Mouse (Mus musculus) heart, adult 9 months (tissue): ENCODE measurements around the gene Zbtb39.

Experiments used
- DNase-seq, 2 experiments: peaks; one replicate each; pipeline ENCODE4 v3.0.0; 2022; ENCODE audit warnings: low spot score in 2 of 2

The Zbtb39 gene

DNA sequence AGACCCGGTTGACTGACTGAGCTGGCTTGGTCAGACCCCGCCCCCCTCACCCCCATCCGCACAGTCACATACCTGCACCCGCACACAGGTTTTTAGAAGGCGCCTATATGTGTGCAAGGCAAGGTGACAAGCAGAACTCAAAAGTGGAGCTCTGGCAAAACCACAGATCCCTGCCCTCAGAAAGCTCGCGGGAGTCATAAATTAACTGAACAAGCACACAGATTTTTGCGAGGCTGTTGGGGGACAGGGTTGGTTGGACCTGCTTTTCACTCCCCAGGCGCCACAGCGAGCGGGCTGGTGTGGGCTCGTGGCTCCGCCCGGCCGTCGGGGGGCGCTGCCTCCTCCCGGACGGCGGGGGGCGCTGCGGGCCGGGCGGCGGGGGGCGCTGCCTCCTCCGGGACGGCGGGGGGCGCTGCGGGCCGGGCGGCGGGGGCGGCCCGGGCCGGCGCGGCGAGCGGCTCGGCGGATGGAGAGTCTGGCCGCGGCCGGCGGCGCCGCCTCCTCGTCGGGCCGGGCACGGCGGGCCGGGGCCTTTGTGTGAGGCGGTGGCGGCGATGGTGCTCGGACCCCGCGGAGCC lies at the start of gene Zbtb39:
TSS of gene Zbtb39 (plus strand) at position 456 of the 578 bp plus-strand sequence.
- peak; percentile 73 to 75 for DNase-seq

DNA sequence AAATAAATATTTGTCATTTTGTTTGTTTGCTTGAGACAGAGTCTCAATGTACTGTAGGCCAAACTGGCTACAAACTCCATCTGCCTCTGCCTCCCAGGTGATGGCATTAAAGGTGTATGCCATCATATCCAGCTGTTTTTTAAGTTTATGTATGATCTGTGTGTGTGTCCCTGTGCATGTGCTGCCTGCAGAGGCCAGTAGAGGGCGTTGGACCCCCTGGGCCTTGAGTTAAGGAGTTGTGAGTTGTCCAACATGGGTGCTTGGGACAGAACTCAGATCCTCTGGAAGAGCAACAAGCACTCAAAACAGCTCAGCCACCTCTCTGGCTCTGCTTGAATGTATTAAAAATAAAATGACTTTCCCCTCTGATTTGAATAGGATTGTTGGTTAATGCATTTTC lies 48.3 kb upstream of the Zbtb39 start:
- DNase-seq: no peak

DNA sequence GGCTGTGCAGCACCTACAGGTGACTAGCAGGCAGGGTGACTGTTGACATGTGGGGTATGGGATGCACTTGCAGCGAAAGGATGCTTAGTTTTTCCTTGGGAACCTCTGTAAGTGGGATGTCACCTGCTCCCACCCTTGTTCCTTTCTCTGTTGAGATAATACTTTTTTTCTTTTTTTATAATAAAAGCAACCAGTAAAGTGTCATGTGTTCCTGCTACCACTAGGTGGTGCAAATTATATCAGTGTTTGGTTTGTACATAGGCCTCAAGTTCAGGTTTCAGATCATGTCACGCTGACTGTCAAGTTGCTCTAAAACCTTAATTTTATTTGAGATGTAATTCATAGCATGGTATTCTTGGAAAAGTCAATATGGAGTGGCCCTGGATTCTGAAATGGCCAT lies 44.7 kb upstream of the Zbtb39 start:
- DNase-seq: no peak

DNA sequence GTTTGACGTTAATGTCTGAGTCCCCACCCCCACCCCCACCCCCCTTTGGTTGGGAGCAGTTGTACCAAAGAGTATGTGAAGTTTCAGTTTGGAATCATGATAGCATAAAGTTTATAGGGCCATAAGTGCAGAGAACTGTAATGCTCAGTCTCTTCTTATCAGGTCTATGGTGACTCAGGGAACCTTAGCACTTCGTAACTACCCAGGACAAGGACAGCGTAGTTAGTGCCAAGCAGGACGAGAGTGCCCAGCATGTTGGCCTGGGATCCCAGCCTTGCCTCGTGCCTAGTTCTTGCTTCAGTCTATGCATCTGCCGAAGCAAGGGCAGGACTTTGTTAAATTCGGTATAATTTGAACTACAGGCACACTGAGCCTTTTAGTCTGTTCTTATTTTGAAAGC lies 43.6 kb upstream of the Zbtb39 start:
- no peak for DNase-seq

DNA sequence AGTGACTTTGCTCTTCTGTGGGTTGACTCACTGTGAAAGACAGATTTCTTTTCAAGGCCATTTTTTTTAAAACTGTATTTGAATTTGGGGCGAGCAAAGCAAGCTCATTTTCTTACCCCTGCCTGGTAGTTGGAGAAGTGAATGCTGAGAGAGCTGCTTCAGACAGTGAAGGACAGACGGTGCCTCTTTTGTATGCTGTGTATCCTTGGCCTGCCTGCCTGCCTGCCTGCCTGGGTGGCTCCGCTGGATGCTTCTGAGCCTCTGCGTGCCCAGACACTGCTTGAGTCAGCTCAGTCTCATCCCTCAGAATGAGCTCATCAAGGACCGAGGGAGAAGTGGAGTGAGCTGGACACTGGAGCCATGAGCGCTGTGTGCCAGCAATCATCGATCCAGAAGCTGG lies 40.4 kb upstream of the Zbtb39 start:
- no peak for DNase-seq

DNA sequence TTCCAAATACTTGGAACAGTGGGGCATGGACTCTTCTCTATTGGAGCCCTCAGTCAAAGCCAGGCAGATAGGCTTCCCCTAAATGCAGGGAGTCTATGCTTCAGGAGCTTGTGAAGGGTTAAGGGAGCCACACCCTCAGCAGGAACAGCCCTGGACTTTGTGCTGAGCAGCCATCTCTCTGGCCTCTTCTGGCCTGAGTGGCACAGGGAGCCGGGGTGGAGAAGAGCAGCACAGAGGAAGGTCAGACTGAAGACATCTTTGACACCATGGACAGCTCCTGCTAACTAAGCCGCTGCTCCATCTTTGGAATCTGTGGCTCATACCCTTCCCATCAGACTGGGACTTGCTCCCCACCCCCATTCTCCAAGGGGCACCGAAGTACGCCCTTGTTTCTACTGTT lies 36.0 kb upstream of the Zbtb39 start:
- DNase-seq: no peak

DNA sequence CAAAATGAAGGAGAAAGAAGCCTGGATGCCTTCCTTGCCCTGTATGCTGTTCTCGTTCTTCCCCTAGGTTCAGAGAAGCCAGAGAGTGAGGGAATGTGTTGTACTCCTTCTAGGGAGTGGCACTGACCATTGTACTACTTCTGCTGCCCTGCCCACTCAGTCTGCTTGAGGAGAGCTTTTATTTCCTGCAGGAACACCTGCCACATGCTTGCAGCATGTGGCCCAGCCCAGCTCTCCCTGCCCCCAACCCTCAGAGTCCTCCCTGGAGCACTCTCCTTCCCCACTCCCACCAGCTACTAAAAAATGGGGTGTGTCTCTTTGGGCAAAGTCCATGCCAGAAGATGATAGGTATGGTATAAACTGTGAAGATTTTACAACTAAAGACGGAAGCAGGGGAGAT lies 35.0 kb upstream of the Zbtb39 start:
- no peak for DNase-seq

DNA sequence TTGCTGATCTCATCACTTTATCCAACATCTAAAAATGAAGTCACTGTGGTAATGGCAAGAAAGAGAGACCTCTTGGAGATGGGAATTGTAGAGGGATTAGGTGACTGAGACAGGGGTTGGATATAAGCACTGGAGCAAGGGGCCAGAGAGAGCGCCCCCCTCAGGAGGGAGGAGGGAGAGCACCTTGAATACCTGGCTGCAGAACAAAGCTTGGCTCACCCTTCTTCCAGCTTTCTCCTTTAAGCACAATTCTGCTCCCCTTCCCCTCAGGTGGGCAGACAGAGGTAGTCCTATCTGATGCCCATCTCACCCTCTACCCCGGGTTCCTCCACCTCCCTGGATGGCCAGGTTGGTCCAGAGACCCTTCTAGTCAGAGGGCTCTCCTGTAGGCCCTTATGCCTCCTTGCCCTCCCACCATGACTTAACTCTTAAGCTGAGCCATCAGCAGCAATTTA lies 34.5 kb upstream of the Zbtb39 start, which contains the start of gene Myo1a:
TSS of gene Myo1a (plus strand) at position 405 of the 455 bp plus-strand sequence.
- DNase-seq: no peak

DNA sequence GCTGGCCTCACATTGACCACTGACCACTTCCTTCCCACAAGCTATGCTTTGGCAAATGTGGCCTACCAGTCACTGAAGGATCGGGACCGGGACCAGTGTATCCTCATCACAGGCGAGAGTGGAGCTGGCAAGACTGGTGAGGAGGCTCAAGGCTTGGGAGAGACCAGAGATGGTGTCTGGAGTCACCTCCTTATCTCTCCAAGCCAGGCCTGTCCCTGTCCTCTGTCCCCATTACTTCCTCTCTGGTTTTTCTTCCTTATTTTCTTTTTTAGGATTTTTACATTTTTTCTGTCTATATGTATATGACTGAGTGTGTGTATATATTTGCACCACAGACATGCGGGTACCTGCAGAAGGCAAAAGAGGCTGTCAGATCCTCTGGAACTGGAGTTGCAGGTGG lies 33.6 kb upstream of the Zbtb39 start:
- DNase-seq: no peak

DNA sequence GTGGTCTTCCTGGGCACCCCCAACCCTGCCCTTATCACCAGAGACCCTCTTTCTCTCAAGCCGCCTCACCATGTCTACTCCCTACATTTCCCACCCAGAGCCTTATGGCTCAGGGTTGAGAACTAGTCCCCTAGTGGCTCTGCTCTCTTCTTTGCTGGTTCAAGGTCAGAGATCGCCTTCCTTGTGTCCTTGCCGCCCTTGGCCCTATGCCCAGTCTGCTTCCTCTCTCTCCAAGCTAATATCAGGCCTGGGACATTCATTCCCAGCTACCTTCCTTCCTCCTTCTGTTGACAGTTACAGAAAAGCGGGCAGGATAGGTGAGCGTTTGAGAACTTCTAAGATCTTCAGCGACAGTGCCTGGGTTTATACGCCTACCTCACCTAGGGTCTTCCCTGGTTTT lies 31.6 kb upstream of the Zbtb39 start:
- DNase-seq: peak in 1 of 2 experiments; percentile 22

DNA sequence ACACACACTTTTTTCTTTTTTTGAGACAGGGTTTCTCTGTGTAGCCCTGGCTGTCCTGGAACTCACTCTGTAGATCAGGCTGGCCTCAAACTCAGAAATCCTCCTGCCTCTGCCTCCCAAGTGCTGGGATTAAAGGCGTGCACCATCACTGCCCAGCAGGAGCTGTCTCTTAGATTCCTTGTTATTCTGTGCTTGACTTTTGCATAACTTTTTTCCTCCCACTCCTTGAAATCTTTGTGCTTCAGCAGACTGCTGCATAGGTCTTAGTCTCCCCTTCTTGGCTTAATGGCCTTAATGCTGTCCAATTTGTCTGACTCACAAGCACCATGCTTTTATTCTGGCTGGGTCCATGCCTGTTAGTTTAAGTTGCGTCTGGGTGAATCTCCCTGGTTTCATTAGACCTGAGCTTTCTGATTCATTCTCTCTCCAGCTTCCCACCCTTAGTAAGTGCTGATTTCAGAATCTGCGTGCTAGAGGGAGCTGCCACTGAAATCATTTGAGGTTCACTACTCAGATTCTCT lies 30.4 kb upstream of the Zbtb39 start:
- no peak for DNase-seq

DNA sequence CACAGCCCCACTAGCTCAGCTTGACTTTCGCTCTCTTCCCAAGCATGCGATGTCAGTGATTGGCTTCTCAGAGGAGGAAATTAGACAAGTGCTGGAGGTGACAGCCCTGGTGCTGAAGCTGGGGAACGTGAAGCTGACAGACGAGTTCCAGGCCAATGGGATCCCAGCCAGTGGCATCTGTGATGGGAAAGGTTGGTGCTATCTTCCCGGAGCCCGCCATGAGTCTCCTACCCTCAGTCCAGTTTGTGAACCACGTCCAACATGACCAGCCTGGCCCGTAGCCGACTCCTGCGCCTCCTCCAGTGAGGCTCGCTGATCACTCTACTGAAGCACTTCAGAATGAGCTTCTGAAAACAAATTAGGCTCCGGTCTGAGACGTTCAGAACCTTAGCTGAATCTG lies 29.0 kb upstream of the Zbtb39 start:
- no peak for DNase-seq

DNA sequence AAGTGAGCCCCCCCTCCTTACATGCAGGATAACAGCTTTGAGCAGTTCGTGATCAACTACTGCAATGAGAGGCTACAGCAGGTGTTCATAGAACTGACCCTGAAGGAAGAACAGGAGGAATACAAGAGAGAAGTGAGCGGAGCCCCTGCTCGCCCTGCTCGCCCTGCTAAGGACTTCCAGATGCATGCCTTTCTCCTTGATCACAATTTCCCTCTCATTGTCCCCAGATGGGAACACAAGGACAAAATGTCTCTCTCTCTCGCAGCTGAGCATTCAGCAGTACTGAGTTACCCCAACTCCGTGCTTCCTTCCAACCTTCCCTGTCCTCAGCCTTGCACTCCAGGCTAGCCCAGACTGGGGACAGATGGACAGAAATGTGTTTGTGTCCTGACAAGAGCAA lies 26.6 kb upstream of the Zbtb39 start:
- DNase-seq: no peak

DNA sequence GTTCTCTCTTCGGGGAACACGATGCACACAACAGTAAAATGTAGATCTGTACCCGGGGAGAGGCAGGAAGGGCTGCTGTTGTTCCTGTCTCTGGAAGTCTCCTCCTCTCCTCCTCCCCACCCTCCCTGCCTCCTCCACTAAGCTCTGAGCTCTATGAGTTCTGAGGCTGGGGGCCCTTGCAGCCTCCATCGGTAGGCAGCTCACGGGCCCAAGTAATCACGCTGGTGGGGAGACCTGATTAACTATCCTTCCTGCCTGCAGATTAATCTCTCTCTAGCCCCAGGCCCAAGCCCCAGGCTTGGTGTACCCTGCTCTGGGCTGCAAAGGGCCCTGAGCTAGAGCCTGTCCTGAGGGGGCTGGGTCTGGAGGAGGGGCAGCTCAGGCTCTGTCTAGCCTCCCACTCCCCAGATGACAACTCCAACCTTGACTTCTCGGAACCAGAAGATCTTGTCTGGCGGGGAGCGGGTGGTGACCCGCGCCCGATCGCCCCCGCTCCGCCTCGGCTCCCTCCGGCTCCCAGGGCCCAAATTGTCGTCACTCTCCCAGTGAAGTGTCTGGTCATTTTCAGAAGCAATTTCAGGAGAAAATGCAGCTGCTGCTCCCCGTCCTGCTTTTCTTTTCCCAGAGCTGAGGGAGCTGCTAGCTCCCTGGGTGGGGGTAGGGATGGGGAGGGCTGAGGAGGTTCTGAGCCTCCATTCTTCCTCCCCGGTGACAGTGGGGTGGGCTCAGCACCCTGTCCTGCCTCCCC lies 17.5 kb upstream of the Zbtb39 start:
- peak in 1 of 2 experiments; percentile 27 for DNase-seq

DNA sequence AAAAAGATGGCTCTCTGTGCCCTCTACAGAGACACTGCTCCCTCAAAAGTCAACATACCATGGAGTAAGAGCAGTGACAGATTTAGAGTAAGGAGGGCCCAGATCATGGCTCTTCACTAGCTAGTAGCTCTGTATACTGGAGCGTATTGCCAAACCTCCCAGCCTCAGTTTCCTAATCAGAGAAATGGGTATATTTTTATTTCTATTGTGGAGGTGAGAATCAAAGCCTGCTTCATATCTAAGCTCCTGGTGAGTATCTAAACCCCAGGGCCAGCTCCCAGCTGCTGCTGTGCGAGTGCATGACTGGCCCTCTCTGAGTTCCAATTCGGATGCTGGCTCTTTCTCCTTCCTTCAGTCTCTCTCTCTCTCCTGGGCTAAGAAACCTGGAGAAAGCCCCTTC lies 15.2 kb upstream of the Zbtb39 start, which contains the start of gene Tac2:
TSS of gene Tac2 (plus strand) at position 301 of the 400 bp plus-strand sequence.
- no peak for DNase-seq

DNA sequence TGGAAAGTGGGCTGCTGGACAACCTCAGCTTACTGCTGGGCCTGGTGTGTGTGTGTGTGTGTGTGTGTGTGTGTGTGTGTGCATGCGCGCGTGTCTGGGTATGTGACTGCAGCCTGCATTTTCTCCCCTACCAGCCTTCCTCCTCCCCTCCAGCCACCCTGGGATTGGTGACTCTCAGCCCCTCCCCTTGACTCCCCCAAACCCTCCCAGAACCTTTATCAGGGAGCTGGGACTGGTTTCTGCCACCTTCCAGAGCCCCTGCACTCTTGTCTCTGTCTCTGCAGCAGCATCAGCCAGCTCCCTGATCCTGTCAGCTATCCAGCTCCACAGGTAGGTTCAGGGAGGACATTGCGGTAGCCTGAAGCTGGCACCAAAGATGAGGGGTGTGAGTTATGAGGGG lies 14.2 kb upstream of the Zbtb39 start:
- no peak for DNase-seq

DNA sequence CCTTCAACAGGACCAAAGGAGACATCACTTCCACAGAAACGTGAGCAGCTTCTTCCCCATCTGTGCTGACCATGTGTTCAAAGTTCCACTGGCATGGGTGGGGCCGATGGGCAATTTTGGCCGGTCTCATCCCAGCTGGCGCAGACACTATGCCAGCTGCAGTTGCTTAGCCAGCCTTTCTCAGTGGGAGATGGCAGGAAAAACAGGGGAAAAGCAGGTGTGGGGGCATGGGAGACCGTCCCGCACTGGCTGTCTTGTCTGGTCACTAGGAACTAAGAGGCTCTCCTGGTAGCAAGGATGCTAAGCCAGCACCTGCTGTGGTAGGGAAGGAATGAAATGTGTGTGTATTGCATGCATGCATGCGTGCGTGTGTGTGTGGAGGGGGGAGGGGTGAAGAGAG lies 10.9 kb upstream of the Zbtb39 start:
- no peak for DNase-seq

DNA sequence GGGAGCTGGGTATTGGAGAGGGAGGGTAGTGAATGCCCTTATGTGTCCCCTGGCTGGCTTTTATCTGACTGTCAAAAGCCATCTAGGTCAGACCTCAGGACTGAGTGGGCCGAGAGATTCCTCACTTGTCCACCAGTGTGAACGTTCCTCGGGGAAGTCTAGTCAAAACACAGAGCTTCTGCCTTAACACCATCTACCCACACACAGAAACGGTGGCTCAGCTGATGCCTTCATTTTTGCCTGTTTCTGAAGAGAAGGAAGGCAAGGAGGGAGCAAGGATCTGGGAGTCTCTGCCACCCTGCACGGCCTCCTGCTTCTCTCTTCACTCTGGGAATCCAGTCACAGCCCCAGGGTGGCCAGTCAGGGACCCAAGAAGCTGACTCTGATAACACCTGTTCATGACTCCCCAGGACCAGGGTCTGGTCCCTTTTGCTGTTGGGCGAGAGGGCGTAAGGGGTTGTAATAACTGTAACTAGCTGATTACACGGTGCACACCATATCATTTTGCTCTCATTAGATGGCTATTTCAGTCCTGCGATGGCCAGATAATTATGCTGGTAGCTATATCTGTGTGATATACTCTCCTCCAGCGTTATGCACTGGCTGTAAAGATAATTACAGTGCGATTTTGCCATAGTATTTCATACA lies 8.9 kb upstream of the Zbtb39 start:
- no peak for DNase-seq

DNA sequence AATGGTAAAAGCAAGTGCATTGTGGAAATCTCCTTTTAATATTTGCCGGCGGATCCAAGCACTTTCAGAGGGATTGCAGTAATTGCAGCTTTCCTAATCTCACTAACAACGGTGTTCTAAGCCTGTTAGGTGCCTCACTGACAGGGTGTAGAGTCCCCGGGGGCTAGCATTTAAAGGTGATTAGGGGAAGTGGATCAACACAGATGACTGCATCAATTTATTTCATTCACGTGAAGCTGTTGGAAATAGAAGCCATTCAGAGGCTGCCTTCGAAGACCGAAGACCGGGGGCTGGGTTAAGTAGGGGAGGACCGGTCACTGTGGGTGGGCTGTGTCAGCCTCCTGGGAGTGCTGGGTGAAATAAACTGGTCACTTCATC lies 8.4 kb upstream of the Zbtb39 start:
- no peak for DNase-seq

DNA sequence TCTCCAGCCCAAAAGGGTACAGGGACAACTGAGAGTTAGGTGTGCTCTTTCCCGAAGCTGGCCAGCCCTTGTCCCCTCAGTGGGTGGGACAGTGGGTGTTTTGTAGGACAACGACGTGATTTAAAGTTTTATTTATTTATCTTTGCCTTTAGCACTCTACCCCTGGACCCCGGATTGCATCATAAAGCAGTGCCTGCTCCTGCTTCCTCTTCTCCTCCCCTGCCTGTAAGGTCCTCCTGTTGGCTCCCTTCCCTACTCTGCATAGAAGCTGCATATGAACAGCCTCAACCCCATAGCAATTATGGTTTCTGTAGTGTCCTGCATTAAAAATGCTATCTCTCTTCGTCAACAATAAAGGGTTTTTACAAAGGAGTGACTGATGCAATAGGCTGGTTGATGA lies 7.9 kb upstream of the Zbtb39 start:
- no peak for DNase-seq

DNA sequence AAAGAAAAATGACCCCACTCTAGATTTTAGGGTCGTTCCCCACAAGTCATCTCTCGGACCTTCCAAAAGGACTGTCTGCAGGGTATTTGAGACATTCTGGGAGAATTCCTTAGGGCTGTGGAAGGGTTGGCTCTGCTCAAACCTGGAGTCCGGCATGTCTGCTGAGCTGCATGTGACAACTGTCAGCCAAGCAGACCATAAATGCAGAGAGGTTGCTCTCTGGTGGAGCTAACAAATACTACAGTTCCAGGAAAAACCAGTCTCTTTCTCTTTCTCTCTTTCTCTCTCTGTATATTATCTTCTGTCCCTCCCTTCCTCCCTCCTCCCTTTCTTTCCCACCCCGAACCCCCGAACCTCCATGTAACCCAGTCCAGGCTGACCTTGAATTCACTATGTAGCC lies 4.9 kb upstream of the Zbtb39 start:
- no peak for DNase-seq

DNA sequence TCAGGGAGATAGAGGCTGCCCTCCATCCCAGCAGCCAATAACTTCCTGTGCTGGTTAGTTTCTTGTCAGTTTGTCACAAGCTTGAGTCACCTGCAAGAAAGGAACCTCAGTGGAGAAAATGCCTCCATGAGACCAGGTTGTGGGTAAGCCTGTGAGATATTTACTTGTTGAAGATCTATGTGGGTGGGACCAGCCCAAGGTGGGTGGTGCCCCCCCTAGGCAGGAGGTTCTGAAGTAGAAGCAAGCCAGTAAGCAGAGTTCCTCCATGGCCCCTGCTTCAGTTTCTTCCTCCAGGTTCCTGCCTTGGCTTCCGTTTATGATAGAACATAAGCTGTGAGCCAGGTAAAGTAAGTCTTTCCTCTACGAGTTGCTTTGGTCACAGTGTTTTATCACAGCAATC lies 3.1 kb upstream of the Zbtb39 start:
- no peak for DNase-seq

DNA sequence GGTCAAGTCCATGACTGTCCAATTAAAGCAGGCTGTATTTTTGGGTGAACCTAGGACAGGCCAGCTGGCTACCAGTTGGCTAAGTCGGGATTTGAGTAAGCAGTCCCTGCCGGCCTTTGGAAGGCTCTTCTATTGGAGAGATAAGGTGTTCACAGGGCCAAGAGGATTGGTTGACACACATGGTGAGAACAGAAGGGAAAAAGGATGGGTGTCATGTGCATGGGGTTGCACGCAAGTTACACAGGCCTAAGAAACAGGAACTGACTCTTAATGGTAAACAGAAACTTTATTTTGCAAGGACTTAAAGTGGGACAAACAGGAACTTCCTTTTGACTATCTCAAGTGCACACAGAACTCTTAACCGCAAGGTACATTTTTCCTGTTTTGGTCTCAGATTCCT lies 2.4 kb upstream of the Zbtb39 start:
- no peak for DNase-seq
